Mouse (Mus musculus): ENCODE results near the gene Topbp1.
"Not testable (repeated sequence)": the region's sequence is repeated elsewhere in the genome, so short reads cannot be mapped to it uniquely, and the experiment has no call there.

Topbp1 gene

DNA sequence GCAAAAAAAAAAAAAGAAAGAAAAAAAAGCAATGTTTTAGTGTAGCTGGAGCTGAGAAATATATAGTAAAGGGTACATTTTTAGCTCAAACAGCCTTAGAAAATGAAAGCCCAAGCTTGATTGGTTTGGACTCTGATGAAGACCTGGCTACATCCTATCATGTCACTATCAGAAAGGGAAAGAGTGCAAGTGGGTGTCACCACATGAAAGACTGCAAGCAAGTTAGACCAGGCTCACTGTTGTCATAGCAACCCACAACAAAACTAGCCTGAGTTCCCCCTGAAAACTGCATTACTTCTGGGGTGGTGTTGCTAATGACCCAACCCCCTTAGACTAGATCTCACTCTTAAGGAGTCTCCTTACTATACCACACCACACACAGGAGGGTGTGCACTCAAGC lies 31.9 kb downstream of the Topbp1 start:
- in situ Hi-C loops (cut with MboI; ENCODE audit: unreplicated experiment in 2 of 2): loop anchor here in 1 of 2 experiments (25.0 kb wide), 1 partner anchor 850 kb away; no protein-coding TSS in a partner anchor

DNA sequence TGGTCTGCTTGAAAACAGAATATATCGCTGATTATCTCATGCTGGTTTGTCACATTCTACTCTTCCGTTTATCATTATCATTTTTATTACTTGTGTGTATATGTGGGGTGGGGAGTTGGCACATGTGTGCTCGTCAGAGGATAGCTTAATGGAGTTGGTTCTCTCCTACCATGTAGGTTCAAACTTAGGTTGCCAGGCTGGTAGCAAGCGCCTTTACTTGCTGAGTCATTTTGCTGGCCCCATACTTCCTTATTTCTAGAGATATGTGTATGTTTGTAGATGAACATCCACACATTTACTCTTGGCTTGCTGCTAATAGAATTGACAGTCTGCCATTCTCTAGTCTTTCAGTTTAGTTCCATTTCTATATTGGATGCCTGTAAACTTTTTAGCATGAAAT lies 42.0 kb downstream of the Topbp1 start:
- in situ Hi-C loops (cut with MboI; ENCODE audit: unreplicated experiment in 2 of 2): loop anchor here in 1 of 2 experiments (25.0 kb wide), 1 partner anchor 840 kb away; no protein-coding TSS in a partner anchor

DNA sequence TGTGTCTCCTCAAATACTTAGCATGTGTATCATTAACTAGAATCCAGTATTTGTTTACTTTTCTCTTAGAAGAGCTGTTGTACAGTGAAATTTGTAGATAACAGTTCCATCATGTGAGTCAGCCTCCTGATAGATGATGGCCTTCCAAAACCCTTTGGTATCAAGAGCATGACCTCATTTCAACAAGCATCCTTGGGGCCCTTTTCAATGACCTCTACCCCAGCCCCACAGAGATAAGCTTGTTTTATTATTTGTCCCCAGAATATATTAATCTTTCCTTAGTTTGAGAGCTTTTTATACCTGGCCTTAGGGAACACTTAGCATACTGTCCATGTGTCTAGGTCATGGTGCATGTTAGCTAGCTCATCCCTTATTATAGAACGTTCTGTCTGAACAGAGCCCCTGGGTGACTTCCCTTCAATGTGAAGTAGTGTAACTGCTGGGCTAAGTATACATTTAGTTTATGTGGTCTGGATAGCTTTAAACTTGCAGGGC lies 43.0 kb downstream of the Topbp1 start:
- in situ Hi-C loops (cut with MboI; ENCODE audit: unreplicated experiment in 2 of 2): loop anchor here in 1 of 2 experiments (25.0 kb wide), 1 partner anchor 839 kb away; no protein-coding TSS in a partner anchor

DNA sequence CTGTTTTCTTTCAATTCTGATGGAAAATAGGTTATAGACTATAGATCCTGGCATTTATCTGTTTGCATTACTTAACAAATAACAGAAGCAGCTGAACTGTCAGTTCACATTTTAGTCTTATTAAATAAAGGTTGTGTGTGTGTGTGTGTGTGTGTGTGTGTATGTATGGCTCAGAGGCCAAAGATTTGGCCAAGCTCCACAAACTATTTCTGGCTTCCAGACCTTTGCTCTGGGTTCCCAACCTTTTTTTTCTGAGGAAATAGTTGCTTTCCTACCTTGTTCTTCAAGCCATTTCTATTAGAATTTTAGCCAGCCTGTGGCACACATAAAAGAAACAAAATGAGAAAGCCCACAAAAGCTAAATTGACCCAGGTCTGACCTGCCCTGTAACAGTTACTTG lies 43.8 kb downstream of the Topbp1 start:
- in situ Hi-C loops (cut with MboI; ENCODE audit: unreplicated experiment in 2 of 2): loop anchor here in 1 of 2 experiments (25.0 kb wide), 1 partner anchor 839 kb away; no protein-coding TSS in a partner anchor

DNA sequence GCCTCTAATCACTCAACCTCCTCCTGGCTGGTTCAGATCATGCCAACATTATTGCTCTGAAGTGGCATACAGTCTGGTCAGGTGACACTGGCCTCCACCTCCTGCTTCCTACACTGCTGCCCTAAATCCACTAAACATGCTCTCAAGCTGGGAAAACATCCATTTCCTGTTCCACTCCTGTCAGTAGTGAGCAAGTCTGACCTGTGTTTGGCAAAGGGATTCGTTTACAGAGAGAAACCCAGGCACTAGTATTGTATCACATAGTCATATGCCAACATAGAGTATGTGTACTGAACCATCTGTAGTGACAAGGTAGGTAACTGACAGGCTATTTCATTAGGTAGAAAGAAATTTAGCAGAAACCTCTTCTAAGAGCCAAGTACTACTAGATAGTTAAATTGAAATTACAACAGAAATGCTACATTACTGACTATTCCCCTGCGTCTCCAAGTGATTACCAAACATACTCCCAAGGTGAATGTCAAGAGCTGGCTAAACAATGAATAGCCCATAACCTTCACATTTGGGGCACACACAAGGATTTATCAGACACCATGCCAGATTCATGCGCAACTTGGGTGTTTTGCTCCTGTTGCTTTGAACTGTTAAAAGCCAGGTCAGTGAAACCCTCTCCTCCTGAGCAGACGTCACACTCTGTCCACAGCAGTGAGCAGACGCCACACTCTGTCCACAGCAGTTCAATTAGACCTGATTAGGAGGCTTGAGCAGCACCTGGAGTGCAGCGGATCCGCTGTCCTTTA lies 48.7 kb downstream of the Topbp1 start:
- in situ Hi-C loops (cut with MboI; ENCODE audit: unreplicated experiment in 2 of 2): not testable (repeated sequence)

DNA sequence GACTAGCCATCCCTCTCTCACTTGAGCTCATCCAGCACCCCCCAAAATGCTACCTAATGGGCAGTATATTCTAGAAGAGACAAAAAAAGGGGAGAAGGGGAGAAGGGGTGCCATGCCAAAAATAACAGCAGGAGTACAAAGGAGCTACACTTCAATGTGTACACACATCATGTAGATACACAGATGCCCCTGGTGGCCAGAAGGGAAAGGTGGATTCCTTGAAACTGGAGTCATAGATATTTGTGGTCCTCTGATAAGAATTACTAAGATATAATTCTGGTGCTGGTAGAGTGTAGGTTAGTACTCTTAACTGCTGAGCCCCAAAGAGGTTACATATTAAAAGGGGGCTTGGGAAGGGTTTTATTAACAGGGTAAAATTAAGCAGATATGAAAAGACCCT lies 52.9 kb downstream of the Topbp1 start:
- in situ Hi-C loops (cut with MboI; ENCODE audit: unreplicated experiment in 2 of 2): no loop called here

DNA sequence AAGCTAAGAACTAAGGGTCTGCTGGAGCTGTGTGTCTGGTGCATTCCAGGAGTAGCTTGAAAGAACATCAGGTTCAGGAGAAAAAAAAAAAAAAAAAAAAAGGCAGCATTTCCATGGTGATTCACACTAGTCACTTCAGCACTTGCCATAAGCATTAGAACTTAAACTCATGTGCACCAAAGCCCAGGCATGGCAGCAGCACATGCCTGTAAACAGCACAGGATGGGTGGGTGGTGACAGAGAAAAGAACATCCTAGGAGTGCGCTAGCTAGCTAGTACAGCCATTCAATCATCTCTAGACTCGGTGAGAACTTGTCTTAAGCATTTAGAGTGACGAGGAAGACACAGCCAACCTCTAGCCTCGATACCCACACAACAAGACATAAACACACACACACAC lies 53.5 kb downstream of the Topbp1 start:
- in situ Hi-C loops (cut with MboI; ENCODE audit: unreplicated experiment in 2 of 2): no loop called here

DNA sequence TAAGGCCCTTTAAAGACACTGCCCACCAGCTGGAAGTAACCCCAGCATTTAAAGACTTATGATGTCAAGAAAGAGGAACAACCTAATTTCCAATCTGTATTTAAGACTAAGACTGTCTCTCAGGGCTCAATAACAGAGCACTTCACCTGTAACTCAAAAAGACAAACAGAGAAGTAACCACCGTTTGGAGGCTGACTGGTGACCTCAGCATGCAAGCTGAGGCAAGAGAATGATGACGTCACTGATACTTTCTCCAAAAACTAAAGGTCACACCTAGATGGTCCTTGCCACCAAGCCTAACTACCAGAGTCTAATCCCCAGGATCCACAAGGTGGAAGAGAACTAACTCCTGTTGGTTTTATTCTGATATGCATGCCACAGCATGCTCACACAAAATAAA lies 55.6 kb downstream of the Topbp1 start:
- in situ Hi-C loops (cut with MboI; ENCODE audit: unreplicated experiment in 2 of 2): loop anchor here (5.0 to 10.0 kb wide), 5 partner anchors 67 to 384 kb away; no protein-coding TSS in a partner anchor

DNA sequence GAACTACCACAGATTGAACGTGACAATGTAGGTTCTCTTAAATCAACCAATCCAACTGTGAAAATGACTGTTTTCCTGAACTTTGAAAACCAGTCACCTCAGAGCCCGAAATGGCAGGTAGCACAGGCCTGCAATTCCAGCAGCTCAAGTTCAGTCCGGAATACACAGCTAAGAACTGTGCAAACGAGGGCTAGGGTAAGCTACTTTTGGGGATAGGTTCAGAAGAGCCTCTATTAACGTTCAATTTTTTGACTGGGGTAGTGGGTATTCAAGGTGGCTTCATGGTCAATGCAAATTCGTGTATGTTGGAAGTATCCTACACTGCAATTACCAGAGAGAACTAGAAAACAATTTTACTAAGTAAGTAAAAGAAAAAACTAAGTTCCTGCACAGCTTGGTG lies 58.1 kb downstream of the Topbp1 start:
- in situ Hi-C loops (cut with MboI; ENCODE audit: unreplicated experiment in 2 of 2): loop anchor here (5.0 to 10.0 kb wide), 5 partner anchors 64 to 382 kb away; no protein-coding TSS in a partner anchor

DNA sequence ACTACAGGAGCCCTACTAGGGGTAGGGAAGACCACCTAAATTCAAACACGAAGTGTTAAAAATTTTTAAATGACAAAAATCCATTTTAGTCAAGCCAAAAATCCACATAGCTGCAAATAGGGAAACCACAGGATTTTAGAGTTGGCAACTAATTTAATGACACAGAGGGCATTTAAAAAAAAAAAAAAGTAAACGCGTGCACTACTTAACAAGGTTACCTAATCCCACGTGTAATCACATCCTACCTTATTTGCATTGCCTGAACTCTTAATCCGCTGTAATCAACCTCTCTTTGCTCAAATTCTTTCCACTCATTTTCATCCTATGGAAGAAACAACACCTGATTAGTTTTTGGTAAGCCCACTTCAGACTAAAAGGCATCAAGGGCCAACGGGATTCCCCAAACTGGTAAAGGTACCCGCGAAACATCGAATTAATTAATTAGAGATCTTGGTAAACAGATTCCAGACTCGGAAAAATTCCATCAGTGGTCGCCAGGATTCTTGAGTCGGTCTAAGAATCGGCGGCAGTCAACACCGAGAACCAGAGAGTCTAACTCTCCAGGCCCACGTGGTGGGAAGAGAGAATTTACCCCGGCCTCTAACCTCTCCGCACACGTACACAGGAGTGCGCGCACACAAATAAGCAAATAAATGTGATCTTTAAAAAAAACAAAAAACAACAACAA lies 58.9 kb downstream of the Topbp1 start:
- in situ Hi-C loops (cut with MboI; ENCODE audit: unreplicated experiment in 2 of 2): loop anchor here (5.0 to 10.0 kb wide), 5 partner anchors 63 to 381 kb away; no protein-coding TSS in a partner anchor

DNA sequence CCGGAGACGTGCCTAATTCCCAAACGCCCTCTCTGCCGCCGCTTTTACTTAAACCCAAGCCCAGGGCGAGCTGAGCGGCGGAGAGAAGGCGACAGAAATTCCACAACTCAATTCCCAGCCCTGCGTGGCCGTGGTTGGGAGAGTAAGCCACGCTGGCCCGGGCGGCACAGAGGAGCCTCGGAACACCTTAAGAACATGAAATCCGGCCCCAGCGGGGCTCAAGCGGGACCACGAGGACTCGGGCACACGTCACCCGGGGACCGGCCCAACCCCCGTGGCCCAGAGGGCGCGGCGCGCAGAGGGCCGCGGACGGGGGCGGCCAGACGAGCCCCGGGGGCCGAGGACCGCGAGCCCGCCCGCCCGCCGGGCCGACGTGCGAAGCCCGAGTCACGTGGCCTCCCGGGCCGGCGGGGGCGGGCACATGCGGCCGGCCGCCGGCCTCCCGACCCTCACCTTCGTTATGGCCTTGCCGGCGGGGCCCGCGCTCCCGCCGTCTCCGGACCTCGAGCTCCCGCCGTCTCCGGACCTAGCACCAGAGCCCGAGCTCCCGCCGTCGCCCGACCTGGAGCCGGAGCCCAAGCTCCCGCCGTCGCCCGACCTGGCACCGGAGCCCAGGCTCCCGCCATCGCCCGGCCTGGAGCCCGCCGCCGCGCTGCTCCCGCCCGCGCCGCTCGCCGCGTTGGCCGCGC lies 59.7 kb downstream of the Topbp1 start:
- in situ Hi-C loops (cut with MboI; ENCODE audit: unreplicated experiment in 2 of 2): loop anchor here (5.0 to 10.0 kb wide), 5 partner anchors 63 to 380 kb away; no protein-coding TSS in a partner anchor

DNA sequence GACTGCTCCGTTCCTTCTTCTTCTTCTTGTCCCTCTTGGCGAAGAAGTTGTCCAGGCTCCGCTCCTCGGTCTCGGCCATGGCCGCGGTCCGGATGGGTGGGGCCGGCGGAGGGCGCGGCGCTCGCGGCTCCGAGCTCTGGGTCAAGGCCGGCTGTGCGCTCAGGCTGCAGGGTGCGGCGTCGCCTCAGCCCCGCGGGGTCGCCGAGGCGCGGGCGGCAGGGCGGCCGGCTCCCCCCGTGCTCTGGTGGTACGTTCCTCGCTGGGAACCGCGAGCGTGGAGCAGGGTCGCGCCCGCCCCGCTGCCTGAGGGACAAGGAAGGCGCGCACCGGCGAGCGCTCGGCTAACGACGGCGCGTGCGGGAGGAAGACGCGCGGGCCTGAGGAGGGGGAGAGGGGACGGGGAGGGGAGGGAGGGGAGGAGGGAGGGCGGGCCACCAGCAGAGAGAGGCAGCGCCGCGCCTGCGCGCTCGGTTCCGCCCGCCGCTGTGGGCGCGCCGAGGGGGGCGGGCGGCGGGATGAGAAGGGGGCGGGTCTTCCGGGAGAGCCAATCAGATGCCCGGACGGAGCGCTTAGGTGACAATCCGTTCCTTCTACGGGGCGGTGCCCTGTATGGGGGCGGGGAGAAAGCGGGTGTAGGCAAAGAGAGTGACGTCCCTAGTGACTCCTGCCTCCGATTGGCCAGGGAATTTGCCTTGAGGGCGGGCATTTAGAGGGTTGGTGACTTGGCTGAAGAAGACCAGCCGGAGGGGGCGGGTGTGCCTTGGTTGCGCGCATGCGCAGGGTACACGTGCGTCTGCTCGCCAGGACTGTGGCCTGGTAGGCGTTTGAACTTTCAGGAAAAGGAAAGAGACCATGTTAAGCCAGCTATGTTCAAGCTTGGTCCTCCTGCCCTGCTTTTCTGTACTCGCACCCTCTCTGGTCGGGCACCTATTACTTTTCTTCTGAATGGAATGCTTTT lies 60.6 kb downstream of the Topbp1 start, which contains the start of gene Cdv3:
Gene Cdv3, minus strand, starts transcription at position 551 of the 958 bp plus-strand sequence.
- in situ Hi-C loops (cut with MboI; ENCODE audit: unreplicated experiment in 2 of 2): loop anchor here in 1 of 2 experiments (10.0 kb wide), 1 partner anchor 379 kb away; no protein-coding TSS in a partner anchor

DNA sequence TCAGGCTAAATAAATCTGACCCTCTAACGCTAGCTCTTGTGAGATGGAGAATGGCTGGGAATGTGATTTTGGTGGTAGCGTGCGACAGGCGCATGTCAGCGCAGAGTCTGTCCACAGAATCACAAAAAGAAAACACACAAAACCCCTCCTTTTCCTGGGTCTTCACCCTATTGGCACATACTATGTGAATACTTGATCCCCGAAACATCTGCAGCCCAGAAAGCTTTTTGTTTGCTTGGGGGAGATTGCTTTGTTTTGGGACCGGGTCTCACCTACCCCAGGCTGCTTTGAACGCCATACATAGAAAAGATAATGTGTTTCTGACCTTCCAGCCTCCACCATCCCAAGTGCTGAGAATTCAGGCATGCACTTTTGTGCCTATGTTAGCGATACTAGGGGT lies 61.3 kb downstream of the Topbp1 start:
- in situ Hi-C loops (cut with MboI; ENCODE audit: unreplicated experiment in 2 of 2): loop anchor here in 1 of 2 experiments (10.0 kb wide), 1 partner anchor 378 kb away; no protein-coding TSS in a partner anchor

DNA sequence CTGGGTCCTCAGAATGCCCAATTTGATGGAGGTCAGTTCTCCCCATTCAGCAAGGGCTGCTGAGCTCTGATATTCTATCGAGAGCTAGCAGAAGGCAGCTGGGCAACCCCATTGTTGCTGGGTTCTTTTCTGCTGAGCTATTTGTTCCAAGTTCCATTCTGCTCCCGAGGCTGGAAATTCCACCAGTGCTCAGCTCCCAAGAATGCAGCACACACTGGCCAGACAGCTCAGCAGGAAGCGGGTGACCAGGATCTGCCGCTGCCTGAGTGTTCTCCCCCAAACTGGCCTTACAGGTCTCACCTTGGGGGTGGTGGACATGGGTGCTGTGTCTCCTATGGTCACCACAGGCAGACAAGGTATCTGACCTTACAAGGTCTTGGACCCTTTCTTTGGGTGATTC lies 64.9 kb downstream of the Topbp1 start:
- in situ Hi-C loops (cut with MboI; ENCODE audit: unreplicated experiment in 2 of 2): loop anchor here in 1 of 2 experiments (10.0 kb wide), 1 partner anchor 375 kb away; no protein-coding TSS in a partner anchor

DNA sequence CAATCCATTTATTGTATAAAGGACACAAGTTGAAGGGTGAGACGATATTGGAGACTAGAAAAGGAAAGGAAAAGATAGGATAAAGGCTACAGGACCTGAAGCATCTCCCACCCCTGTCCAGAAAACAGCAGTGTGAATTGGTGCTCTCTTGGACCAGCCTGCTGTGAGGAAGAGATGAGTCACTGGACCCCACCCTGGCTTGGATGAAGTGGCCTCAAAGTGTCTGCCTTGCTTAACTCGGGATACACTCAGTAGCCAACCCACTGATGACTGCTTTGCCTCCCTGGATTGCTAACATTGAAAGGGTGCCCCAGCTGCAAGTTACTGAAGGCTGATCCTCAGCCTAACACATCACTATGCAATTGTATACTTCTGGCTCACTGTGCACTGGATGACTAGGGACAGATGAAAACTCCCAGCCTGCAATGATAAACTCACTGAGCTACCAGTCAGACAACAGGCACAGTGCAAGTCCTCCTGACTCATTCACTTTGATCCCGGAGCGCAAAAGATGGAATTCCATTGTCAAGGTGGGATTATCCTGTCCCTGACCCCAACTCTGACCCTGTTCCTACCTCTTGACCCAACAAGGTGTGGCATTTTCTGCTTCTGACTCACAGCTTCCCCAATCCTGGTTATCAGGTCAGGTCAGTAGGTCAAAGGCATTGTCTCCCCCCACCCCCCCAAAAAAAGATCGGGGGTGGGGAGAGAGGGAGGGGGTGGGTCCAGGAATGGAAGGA lies 67.4 kb downstream of the Topbp1 start:
- in situ Hi-C loops (cut with MboI; ENCODE audit: unreplicated experiment in 2 of 2): no loop called here

DNA sequence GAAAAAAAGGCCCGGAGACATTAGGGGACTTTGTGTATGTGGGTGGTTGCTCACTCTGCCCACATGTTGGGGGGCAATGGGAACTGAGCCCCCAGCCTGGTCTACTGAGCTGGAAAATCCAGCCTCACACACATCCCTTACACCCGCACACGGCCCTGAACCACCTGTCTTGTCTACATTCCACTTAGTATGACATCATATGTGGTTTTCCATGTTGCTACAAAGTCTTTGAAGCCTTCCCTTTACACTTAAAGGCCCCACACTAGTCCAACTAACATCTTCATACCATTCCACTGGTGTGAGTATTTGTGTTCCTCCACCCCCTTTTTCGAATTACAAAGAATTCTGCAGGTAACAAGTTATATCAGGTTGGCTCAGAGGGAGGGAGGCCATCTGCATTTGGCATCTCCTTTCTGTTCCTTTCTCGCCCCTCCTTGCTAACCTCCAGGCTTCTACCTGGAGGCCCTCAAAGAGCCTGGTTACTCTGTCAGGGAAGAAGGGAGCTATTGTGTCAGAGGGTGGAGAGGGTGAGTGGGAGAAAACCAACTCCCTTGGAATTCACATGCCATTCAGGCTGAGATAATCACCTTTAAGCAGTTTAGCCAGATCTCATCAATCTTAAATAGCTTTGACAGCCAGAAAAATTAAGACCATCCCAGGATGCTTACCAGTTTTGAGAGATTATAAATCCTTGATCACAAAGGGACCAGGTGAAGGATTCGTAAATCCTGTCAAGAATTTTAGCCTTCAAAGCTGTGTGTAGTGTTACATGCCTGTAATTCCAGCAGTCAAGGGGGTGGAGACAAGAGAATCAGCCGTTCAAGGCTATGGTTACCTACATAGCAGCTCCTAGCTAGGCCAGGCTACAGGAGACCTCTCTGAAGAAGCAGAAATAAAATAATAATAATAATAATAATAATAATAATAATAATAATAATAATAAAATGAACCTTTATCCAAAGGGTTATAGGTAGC lies 71.6 kb downstream of the Topbp1 start:
- in situ Hi-C loops (cut with MboI; ENCODE audit: unreplicated experiment in 2 of 2): no loop called here

DNA sequence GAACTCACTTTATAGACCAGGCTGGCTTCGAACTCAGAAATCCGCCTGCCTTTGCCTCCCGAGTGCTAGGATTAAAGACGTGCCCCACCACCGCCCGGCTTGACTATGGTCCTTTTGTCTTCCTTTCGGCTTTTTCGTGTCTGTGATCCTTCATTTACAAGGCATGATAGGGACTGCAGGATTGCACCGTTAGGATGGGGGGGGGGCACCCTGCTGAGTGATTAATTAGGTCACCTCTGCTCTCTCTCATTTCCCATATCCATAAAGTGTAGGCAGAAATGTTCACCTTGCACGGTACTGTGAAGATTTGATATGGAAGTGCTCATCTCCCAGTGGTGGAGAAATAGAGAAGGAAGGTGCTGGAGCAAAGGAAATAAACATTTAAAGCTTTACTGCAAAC lies 73.7 kb downstream of the Topbp1 start:
- in situ Hi-C loops (cut with MboI; ENCODE audit: unreplicated experiment in 2 of 2): no loop called here
